In genomic region chr9:79947414-79947813, GRCm38 (mm10) we compare ENCODE assay signal across 20 mouse cellular contexts.
DNase-seq lines count a peak whose midpoint lies in the region; ATAC-seq and TF ChIP-seq lines count a peak whose summit lies in the region.
"Had no signal": no experiment of that assay in that cellular context is flagged by ENCODE, and none has a peak within 500 bp of the region (broad histone marks: within the 10 kb centered on the region; RNA-seq: fewer than 3 reads in every experiment).

No protein-coding gene starts in this region.

- H3K36me3 ChIP-seq in heart, embryonic 13.5 days: peaks cover 11% of the 10 kb centered on the region
- no peaks in the 10 kb centered on the region for H3K36me3 ChIP-seq in midbrain, embryonic 11.5 days (ENCODE audit: control insufficient read depth, insufficient read depth, low read length)
- H3K36me3 ChIP-seq in midbrain, embryonic 16.5 days (ENCODE audit: control insufficient read depth, insufficient read depth, low read length): no peaks in the 10 kb centered on the region
- H3K36me3 ChIP-seq in thymus, adult 2 months (ENCODE audit: control insufficient read depth, insufficient read depth, low read length): no peaks in the 10 kb centered on the region
- H3K36me3 ChIP-seq: embryonic facial prominence, embryonic 10.5 days; hindbrain, embryonic 12.5 days; limb, embryonic 13.5 days had no signal

- H3K4me2 ChIP-seq in heart, embryonic 13.5 days: no peak overlapping the region
- no peak overlapping the region for H3K4me2 ChIP-seq in midbrain, embryonic 11.5 days
- no peak overlapping the region for H3K4me2 ChIP-seq in midbrain, embryonic 16.5 days (ENCODE audit: low read length)
- H3K4me2 ChIP-seq: forebrain, embryonic 13.5 days; hindbrain, embryonic 12.5 days; limb, embryonic 13.5 days had no signal

- H3K27ac ChIP-seq in heart, embryonic 13.5 days (replicated peaks): peak overlapping the region; percentile 8; the same call in 1 of the 2 replicates
- no peak overlapping the region for H3K27ac ChIP-seq in midbrain, embryonic 11.5 days (ENCODE audit: low read depth, low read length)
- no peak overlapping the region for H3K27ac ChIP-seq in midbrain, embryonic 16.5 days (ENCODE audit: low read length)
- no peak overlapping the region for H3K27ac ChIP-seq in thymus, adult 2 months (ENCODE audit: control insufficient read depth, insufficient read depth, low read length)
- H3K27ac ChIP-seq: embryonic facial prominence, embryonic 10.5 days; forebrain, embryonic 13.5 days; hindbrain, embryonic 12.5 days; limb, embryonic 13.5 days had no signal

- no peaks in the 10 kb centered on the region for H3K9me3 ChIP-seq in heart, embryonic 13.5 days
- H3K9me3 ChIP-seq in midbrain, embryonic 11.5 days (ENCODE audit: control insufficient read depth, low read length): no peaks in the 10 kb centered on the region
- no peaks in the 10 kb centered on the region for H3K9me3 ChIP-seq in midbrain, embryonic 16.5 days (replicated peaks; ENCODE audit: control insufficient read depth, low read length, poor library complexity, severe bottlenecking)
- H3K9me3 ChIP-seq: embryonic facial prominence, embryonic 10.5 days; forebrain, embryonic 13.5 days; hindbrain, embryonic 12.5 days; limb, embryonic 13.5 days; megakaryocyte, embryonic 14.5 days had no signal

- no peaks in the 10 kb centered on the region for H3K27me3 ChIP-seq in heart, embryonic 13.5 days (replicated peaks)
- no peaks in the 10 kb centered on the region for H3K27me3 ChIP-seq in midbrain, embryonic 11.5 days (ENCODE audit: control insufficient read depth, insufficient read depth, low read length)
- H3K27me3 ChIP-seq in midbrain, embryonic 16.5 days (ENCODE audit: control insufficient read depth, insufficient read depth, low read depth, low read length): no peaks in the 10 kb centered on the region
- no peaks in the 10 kb centered on the region for H3K27me3 ChIP-seq in thymus, adult 2 months (ENCODE audit: control insufficient read depth, insufficient read depth, low read length)
- H3K27me3 ChIP-seq: forebrain, embryonic 13.5 days; hindbrain, embryonic 12.5 days; limb, embryonic 13.5 days; megakaryocyte, embryonic 14.5 days had no signal

- intact Hi-C loops in heart, postnatal 36 days (cut with DNase I): no loop called here

- TF ChIP-seq CTCF in thymus, adult 2 months (IDR thresholded peaks at IDR 0.05; ENCODE audit: borderline replicate concordance, control insufficient read depth, extremely low read depth, insufficient read depth, low read length, poor library complexity): no peak

- DNase-seq in heart, postnatal 36 days: no peak
- peak; percentile 59 for DNase-seq in midbrain, embryonic 11.5 days (ENCODE audit: low spot score, missing footprints)
- peak; percentile 16 to 45 for DNase-seq in natural killer cell, adult 2 months (ENCODE audit: low spot score in 2 of 2)
- no peak for DNase-seq in MN1 (ENCODE audit: low spot score)
- DNase-seq in thymus, adult 2 months: no peak
- DNase-seq: cerebellum, adult 11-12 months; cerebellum, postnatal 25 days; kidney, postnatal 25 days; layer of hippocampus, adult 9-11 months; right cerebral cortex, postnatal 4 days; thymus, postnatal 36 days had no signal

- no peak overlapping the region for H3K9ac ChIP-seq in heart, embryonic 13.5 days
- no peak overlapping the region for H3K9ac ChIP-seq in midbrain, embryonic 11.5 days (ENCODE audit: low read length)
- H3K9ac ChIP-seq in midbrain, embryonic 16.5 days (ENCODE audit: low read depth, low read length): no peak overlapping the region
- H3K9ac ChIP-seq: forebrain, embryonic 13.5 days; hindbrain, embryonic 12.5 days; limb, embryonic 13.5 days had no signal

- H3K4me1 ChIP-seq in heart, embryonic 13.5 days: peaks cover 67% of the 10 kb centered on the region
- H3K4me1 ChIP-seq in midbrain, embryonic 11.5 days (ENCODE audit: control insufficient read depth, insufficient read depth, low read length): no peaks in the 10 kb centered on the region
- no peaks in the 10 kb centered on the region for H3K4me1 ChIP-seq in midbrain, embryonic 16.5 days (ENCODE audit: control insufficient read depth, insufficient read depth, low read length)
- H3K4me1 ChIP-seq in thymus, adult 2 months (replicated peaks; ENCODE audit: control insufficient read depth, insufficient read depth, low read length): peaks cover 7% of the 10 kb centered on the region
- H3K4me1 ChIP-seq: forebrain, embryonic 13.5 days had no signal

- 49% methylated on average over 3 of the region's 3 CpGs for WGBS in heart, embryonic 13.5 days
- WGBS in midbrain, embryonic 11.5 days: 88% methylated on average over 3 of the region's 3 CpGs
- 86% methylated on average over 3 of the region's 3 CpGs for WGBS in midbrain, embryonic 16.5 days
- 84% methylated on average over 3 of the region's 3 CpGs for WGBS in thymus, adult 2 months

- no peak overlapping the region for H3K4me3 ChIP-seq in heart, embryonic 13.5 days
- no peak overlapping the region for H3K4me3 ChIP-seq in midbrain, embryonic 11.5 days (ENCODE audit: low read depth, low read length)
- no peak overlapping the region for H3K4me3 ChIP-seq in midbrain, embryonic 16.5 days (ENCODE audit: low read depth, low read length)
- H3K4me3 ChIP-seq in thymus, adult 2 months (ENCODE audit: control insufficient read depth, insufficient read depth, low read length): no peak overlapping the region
- H3K4me3 ChIP-seq: embryonic facial prominence, embryonic 10.5 days; forebrain, embryonic 13.5 days; hindbrain, embryonic 12.5 days; limb, embryonic 13.5 days; megakaryocyte, embryonic 14.5 days had no signal

- no peak for TF ChIP-seq POLR2A in thymus, adult 2 months (IDR thresholded peaks at IDR 0.05; ENCODE audit: control insufficient read depth, extremely low read depth, insufficient read depth, low read length, poor library complexity)

- no peak for ATAC-seq in heart, embryonic 13.5 days (ENCODE audit: extremely low read depth, insufficient number of reproducible peaks, low FRiP score, low TSS enrichment)
- ATAC-seq in midbrain, embryonic 11.5 days (ENCODE audit: low FRiP score): no peak
- no peak for ATAC-seq in midbrain, embryonic 16.5 days
- ATAC-seq in inflammation-experienced regulatory T-cells, adult 6 months: peak; percentile 43
- ATAC-seq: forebrain, embryonic 13.5 days; intestine, embryonic 16.5 days had no signal

Comparison
In these comparisons a context has a peak if more than half of its experiments do, and no peak if none do; other contexts are left out.
1. DNase-seq: peak in midbrain, embryonic 11.5 days (single experiment) and natural killer cell, adult 2 months (2 of 2); none in heart, postnatal 36 days (0 of 2), MN1 (single experiment) and thymus, adult 2 months (single experiment).